Mouse (Mus musculus) brain, adult 10 weeks (tissue): ENCODE measurements around the gene Rec114. TPM values are rescaled to one million over a fixed set of nuclear protein-coding genes. Genes with fewer than 3 reads are reported as not detected.

Experiments
- polyA plus RNA-seq: library from polyadenylated mRNA; stranded (reverse); fragments of 350-450 nt; fragmentation: Illumina TruSeq; extraction: RNeasy Lipid Tissue Mini Kit (QIAGEN cat#74804); gene quantifications from one replicate; pipeline ENCODE4 v1.2.3, GENCODE M21; 2015; ENCODE audit warnings: low read depth, low replicate concordance

The Rec114 gene
- polyA plus RNA-seq, result 1.2 TPM

GRCm38 (mm10) chr9:58743702-58744248 is at the start of gene Rec114:
TSS of gene Rec114 (minus strand) at chr9:58743964.

Other genes with a start within 250 kb of the Rec114 start
- 7.3 TPM for gene Cd276, start 188.5 kb downstream of the Rec114 start, polyA plus RNA-seq
- 1,281 TPM for gene Nptn, start 161.7 kb downstream of the Rec114 start, polyA plus RNA-seq
- 3.8 TPM for gene Hcn4, start 79.4 kb upstream of the Rec114 start, polyA plus RNA-seq